Mouse (Mus musculus) liver, adult 2 months (tissue): ENCODE results near the gene Cldn3.

ENCODE experiments used
- CTCF ChIP-seq: fragments of 200-500 bp; IDR thresholded peaks from 2 replicates; pipeline ENCODE4 v1.5.1; 2011; ENCODE audit warnings: low read depth, low read length, control low read depth
- POLR2A ChIP-seq: fragments of 200-500 bp; IDR thresholded peaks from 2 replicates; pipeline ENCODE4 v1.6.1; 2011; ENCODE audit warnings: low read length, control low read depth; ENCODE audit not compliant: insufficient read depth; ENCODE audit errors: extremely low read depth

- TF ChIP-seq CTCF = no peak
- peak; percentile 99 for TF ChIP-seq POLR2A
Observed at GRCm38 (mm10) chr5:134985633-134986297, at the start of gene Cldn3.
